Mouse (Mus musculus) CH12.LX (cell line): ENCODE data around the gene Map4k3. TPM values are rescaled to one million over a fixed set of nuclear protein-coding genes. Genes with fewer than 3 reads are reported as not detected.

Experiments
- DNase-seq: peaks from one replicate; pipeline ENCODE4 v3.0.0-alpha.2; 2013; ENCODE audit errors: extremely low read depth
- H3K27ac ChIP-seq: 2 replicates; pipeline ENCODE4 v1.5.1; 2012; ENCODE audit warnings: low read depth, mild to moderate bottlenecking, control low read depth, moderate library complexity; ENCODE audit not compliant: insufficient read depth
- H3K27me3 ChIP-seq: replicated peaks from 2 replicates; pipeline ENCODE3; 2012; ENCODE audit warnings: inconsistent platforms
- H3K36me3 ChIP-seq, 2 experiments: replicated peaks in 1 of 2; 2 replicates each; pipeline versions ENCODE3 to v1.6.1; 2012; ENCODE audit warnings: inconsistent platforms in 1 of 2, low read length in 1 of 2, mild to moderate bottlenecking in 1 of 2, mixed read lengths in 1 of 2, moderate library complexity in 1 of 2; ENCODE audit not compliant: control insufficient read depth in 1 of 2, insufficient read depth in 1 of 2
- H3K4me1 ChIP-seq, 2 experiments: 2 replicates each; pipeline ENCODE4 v1.6.1; 2012; ENCODE audit warnings: inconsistent platforms in 1 of 2, moderate library complexity in 1 of 2; ENCODE audit not compliant: insufficient read depth in 2 of 2, control insufficient read depth in 1 of 2
- H3K4me2 ChIP-seq: 2 replicates; pipeline ENCODE4 v1.6.1; 2012; ENCODE audit warnings: low read depth, mild to moderate bottlenecking, control low read depth; ENCODE audit not compliant: poor library complexity, insufficient read depth, severe bottlenecking
- H3K4me3 ChIP-seq, 3 experiments: fragments of 150-350 bp in 1 of 3; sonication (generic) in 1 of 3; replicated peaks in 1 of 3; 2 replicates each; pipeline versions ENCODE3 to v1.5.1; 2011 to 2012; ENCODE audit warnings: low read depth in 2 of 3, low read length in 2 of 3, mild to moderate bottlenecking in 2 of 3, moderate library complexity in 2 of 3, control low read depth in 1 of 3, improper control_type of control experiment in 1 of 3, inconsistent platforms in 1 of 3, mixed read lengths in 1 of 3; ENCODE audit not compliant: poor library complexity in 1 of 3
- H3K79me2 ChIP-seq: replicated peaks from 2 replicates; pipeline ENCODE4 v1.6.1; 2012; ENCODE audit warnings: mild to moderate bottlenecking, moderate library complexity; ENCODE audit not compliant: control insufficient read depth, poor library complexity, insufficient read depth, severe bottlenecking; ENCODE audit errors: extremely low read depth
- H3K9ac ChIP-seq: 2 replicates; pipeline ENCODE4 v1.6.1; 2012; ENCODE audit warnings: low read depth, mild to moderate bottlenecking, control low read depth, moderate library complexity; ENCODE audit not compliant: insufficient read depth
- H3K9me3 ChIP-seq: replicated peaks from 2 replicates; pipeline ENCODE3; 2012; ENCODE audit warnings: low read length, inconsistent platforms, mixed read lengths
- BHLHE40 ChIP-seq: IDR thresholded peaks from 2 replicates; pipeline ENCODE4 v1.6.1; 2011; ENCODE audit warnings: mild to moderate bottlenecking, low read depth, low read length, improper control_type of control experiment
- E2F4 ChIP-seq: IDR thresholded peaks from 2 replicates; pipeline ENCODE4 v1.6.1; 2011; ENCODE audit warnings: low read depth, low read length, improper control_type of control experiment; ENCODE audit not compliant: insufficient replicate concordance
- ELF1 ChIP-seq: IDR thresholded peaks from 2 replicates; pipeline ENCODE4 v1.6.1; 2014; ENCODE audit warnings: low read depth, mild to moderate bottlenecking, inconsistent platforms, low read length, improper control_type of control experiment
- EP300 ChIP-seq: IDR thresholded peaks from 2 replicates; pipeline ENCODE4 v1.6.1; 2011; ENCODE audit warnings: low read length, improper control_type of control experiment
- ETS1 ChIP-seq: conservative IDR thresholded peaks from 2 replicates; pipeline ENCODE4 v1.6.1; 2012; ENCODE audit warnings: low read depth, mild to moderate bottlenecking, inconsistent platforms, low read length, improper control_type of control experiment, moderate library complexity
- IRF4 ChIP-seq: IDR thresholded peaks from 2 replicates; pipeline ENCODE4 v1.6.1; 2014; ENCODE audit warnings: low read depth, mild to moderate bottlenecking, inconsistent platforms, low read length, improper control_type of control experiment
- JUN ChIP-seq: IDR thresholded peaks from 2 replicates; pipeline ENCODE4 v1.6.1; 2011; ENCODE audit warnings: low read depth, mild to moderate bottlenecking, low read length, improper control_type of control experiment, moderate library complexity; ENCODE audit not compliant: insufficient read depth
- MAX ChIP-seq: IDR thresholded peaks from 2 replicates; pipeline ENCODE4 v1.6.1; 2011; ENCODE audit warnings: low read length, improper control_type of control experiment
- MEF2A ChIP-seq: IDR thresholded peaks from 2 replicates; pipeline ENCODE4 v1.6.1; 2014; ENCODE audit warnings: low read depth, mild to moderate bottlenecking, inconsistent platforms, low read length, improper control_type of control experiment, borderline replicate concordance
- MXI1 ChIP-seq: IDR thresholded peaks from 2 replicates; pipeline ENCODE4 v1.6.1; 2011; ENCODE audit warnings: mild to moderate bottlenecking, low read depth, low read length, improper control_type of control experiment
- NELFE ChIP-seq: IDR thresholded peaks from 2 replicates; pipeline ENCODE4 v1.6.1; 2011; ENCODE audit warnings: low read depth, low read length, improper control_type of control experiment
- PAX5 ChIP-seq: IDR thresholded peaks from 2 replicates; pipeline ENCODE4 v1.6.1; 2012; ENCODE audit warnings: low read length, inconsistent platforms, mixed read lengths
- POLR2AphosphoS2 ChIP-seq: IDR thresholded peaks from 2 replicates; pipeline ENCODE4 v1.6.1; 2011; ENCODE audit warnings: low read depth, low read length, improper control_type of control experiment
- RCOR1 ChIP-seq: conservative IDR thresholded peaks from 2 replicates; pipeline ENCODE4 v1.6.1; 2012; ENCODE audit warnings: low read depth, mild to moderate bottlenecking, inconsistent platforms, low read length, improper control_type of control experiment
- UBTF ChIP-seq: IDR thresholded peaks from 2 replicates; pipeline ENCODE4 v1.6.1; 2012; ENCODE audit warnings: low read depth, mild to moderate bottlenecking, inconsistent platforms, low read length, improper control_type of control experiment, moderate library complexity
- dilution Hi-C: fragments of 300-500 bp; cut with MboI; formaldehyde crosslinking; loops from 2 replicates; pipeline ENCODE4 v1.14.3; 2020; ENCODE audit warnings: low sequenced_read_pairs; ENCODE audit not compliant: extremely low pct_unique_long_range_greater_than_20kb, extremely low pct_ligation_motif_present
- in situ Hi-C: fragments of 300-500 bp; cut with MboI; formaldehyde crosslinking; loops from 3 replicates; pipeline ENCODE4 v1.14.3; 2019; ENCODE audit warnings: low sequenced_read_pairs, low pct_ligation_motif_present, low pct_unique_long_range_greater_than_20kb, mixed read lengths
- polyA plus RNA-seq: library from polyadenylated mRNA; unstranded; fragments of >175 nt; gene quantifications from 2 replicates; pipeline ENCODE4 v1.2.1, GENCODE M21; 2012; ENCODE audit warnings: low read depth; ENCODE audit not compliant: insufficient read length
- total RNA-seq, 2 experiments: library from RNA; depleted of rRNA; stranded (reverse); fragments of 300-350 nt in 1 of 2; fragments of >200 nt in 1 of 2; gene quantifications; 2 replicates each; pipeline ENCODE4 v1.2.3; 2012 to 2014

The Map4k3 gene
- total and polyA plus RNA-seq, 3 experiments, result 2.7 to 4.3 (median 3.2) TPM

DNA sequence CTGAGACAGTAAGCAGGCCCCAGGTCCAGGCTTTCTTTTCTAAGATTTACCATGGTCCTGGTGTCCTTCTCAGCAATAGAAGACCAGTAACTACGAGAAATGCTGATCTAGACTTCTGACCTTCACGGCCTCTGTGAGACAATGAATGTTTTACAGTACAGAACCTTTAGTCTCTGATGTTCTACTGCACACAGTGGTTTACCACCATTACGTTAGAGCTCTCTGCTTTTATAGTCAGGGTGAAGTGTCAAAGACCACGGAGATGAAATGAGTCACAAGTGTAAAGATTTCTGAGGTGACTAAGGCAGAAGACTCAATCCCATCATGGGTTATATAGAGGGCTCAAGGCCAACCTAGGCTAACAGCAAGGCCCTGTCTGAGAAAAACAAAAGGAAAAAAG, 95.9 kb downstream of the Map4k3 start:
- Histone ChIP-seq H3K4me1 (peaks cover 0 to 4% of the 10 kb centered on the region in 2 experiments; a peak in 1 of 4 replicates), H3K36me3 (peaks cover 0 to 10% of the 10 kb centered on the region in 2 experiments), H3K4me2 (no peak overlapping the region), H3K9ac (no peak overlapping the region), H3K4me3 (no peak overlapping the region), H3K79me2 (no peaks in the 10 kb centered on the region), H3K9me3 (no peaks in the 10 kb centered on the region), H3K27ac (no peak overlapping the region), H3K27me3 (no peaks in the 10 kb centered on the region)
- no peak for DNase-seq
- in situ Hi-C loops (loop anchor here (25.0 kb wide), 1 partner anchor 355 kb away; no protein-coding TSS in a partner anchor), dilution Hi-C loops (no loop called here)
- TF ChIP-seq MXI1, result no peak
- no peak for TF ChIP-seq BHLHE40
- no peak for TF ChIP-seq ELF1
- no peak for TF ChIP-seq ETS1
- TF ChIP-seq POLR2AphosphoS2, result no peak
- TF ChIP-seq E2F4, result no peak
- TF ChIP-seq PAX5, result no peak
- no peak for TF ChIP-seq NELFE
- no peak for TF ChIP-seq IRF4
- TF ChIP-seq MEF2A, result no peak
- TF ChIP-seq EP300, result no peak
- TF ChIP-seq MAX, result no peak
- TF ChIP-seq RCOR1, result no peak
- TF ChIP-seq JUN, result no peak

DNA sequence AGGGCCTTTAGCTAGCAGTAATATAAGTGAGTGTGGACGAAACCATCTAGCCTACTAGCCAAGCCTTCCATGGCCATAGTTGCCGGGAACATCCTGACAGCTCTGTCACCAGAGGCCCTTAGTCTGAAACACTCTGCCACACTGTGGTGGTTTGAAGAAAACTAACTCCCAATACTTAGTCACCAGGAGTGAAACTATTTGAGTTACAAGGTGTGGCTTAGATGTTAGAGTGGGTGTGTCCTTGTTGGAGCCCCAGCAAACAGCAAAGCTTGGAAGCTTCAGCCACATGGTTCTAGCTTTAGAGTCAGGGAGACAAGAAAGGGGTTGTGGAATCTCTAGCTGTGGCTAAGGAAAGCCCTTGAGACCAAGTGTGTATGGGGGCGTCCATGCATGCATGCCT, 97.3 kb downstream of the Map4k3 start:
- no peak overlapping the region for H3K4me2 ChIP-seq
- in situ Hi-C loops (loop anchor here (25.0 kb wide), 1 partner anchor 356 kb away; no protein-coding TSS in a partner anchor), dilution Hi-C loops (no loop called here)
- H3K36me3 ChIP-seq, result peaks cover 0 to 12% of the 10 kb centered on the region in 2 experiments
- no peak for DNase-seq
- no peak overlapping the region for H3K4me3 ChIP-seq
- H3K9ac ChIP-seq, result no peak overlapping the region
- H3K27ac ChIP-seq, result no peak overlapping the region
- no peaks in the 10 kb centered on the region for H3K27me3 ChIP-seq
- H3K4me1 ChIP-seq, result peaks cover 0 to under 1% of the 10 kb centered on the region in 2 experiments; a peak in 1 of 4 replicates
- TF ChIP-seq UBTF (no peak), MEF2A (no peak)
- H3K9me3 ChIP-seq, result no peaks in the 10 kb centered on the region
- H3K79me2 ChIP-seq, result no peaks in the 10 kb centered on the region
